ENCODE assay signal across 8 mouse cellular contexts in the genomic region with DNA sequence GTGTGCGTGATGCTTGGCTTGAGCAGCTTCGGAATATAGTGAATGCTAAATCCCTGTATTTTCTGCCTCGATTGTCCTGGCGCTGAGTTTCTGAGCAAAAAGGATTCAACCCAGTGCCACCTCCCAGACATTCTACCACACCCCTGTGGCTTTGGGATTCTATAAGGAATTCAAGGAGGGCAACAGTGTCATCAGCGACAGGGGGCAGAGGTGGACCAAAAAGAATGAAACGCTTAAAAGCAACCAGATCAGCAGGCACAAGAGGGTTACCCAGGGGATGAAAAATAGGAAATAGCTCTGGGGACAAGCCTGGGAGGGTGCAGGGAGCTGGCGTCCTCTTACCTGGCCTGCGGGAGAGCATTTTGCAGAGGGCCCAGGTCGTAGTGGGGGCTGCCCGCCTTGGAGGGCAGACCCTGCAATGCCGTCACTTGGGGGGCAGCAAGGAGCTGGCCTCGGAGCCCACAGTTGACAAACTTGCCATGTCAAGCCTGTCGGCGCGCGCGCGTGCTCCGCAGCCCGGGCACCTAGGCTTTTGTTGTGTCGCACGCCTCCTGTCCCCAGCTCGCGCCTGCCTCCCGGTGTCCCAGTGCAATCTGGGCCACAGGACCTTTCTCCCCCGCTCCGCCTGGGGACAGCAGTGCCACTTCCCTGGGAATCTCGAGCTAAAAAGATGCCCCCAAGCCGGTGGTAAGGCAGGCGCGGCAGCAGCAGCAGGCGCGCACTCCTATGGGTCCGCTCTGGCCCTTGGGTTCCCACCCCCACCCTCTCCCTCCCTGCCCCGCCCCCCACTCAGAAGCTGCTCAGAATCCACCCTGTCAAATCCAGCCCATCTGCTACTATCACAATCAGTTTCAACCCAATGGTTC.
DNase-seq lines count a peak whose midpoint lies in the region; ATAC-seq and TF ChIP-seq lines count a peak whose summit lies in the region.

No protein-coding gene starts in this region.

- no peaks in the 10 kb centered on the region for H3K9me3 ChIP-seq in kidney, postnatal 0 days (replicated peaks; ENCODE audit: low read length)

- 10% methylated on average over 34 of the region's 35 CpGs for WGBS in heart, adult 2 months
- 7% methylated on average over 33 of the region's 35 CpGs for WGBS in kidney, postnatal 0 days

- H3K4me2 ChIP-seq in kidney, postnatal 0 days (ENCODE audit: low read length): peak overlapping the region; percentile 89

- no peaks in the 10 kb centered on the region; the same call in 1 of the 2 replicates for H3K4me1 ChIP-seq in heart, adult 2 months (ENCODE audit: control insufficient read depth, insufficient read depth, low read length)
- H3K4me1 ChIP-seq in kidney, postnatal 0 days (replicated peaks; ENCODE audit: insufficient read depth, low read length): peaks cover 8% of the 10 kb centered on the region; the same call in 1 of the 2 replicates

- intact Hi-C loops in heart, adult 2 months (cut with DNase I): no loop called here

- no peaks in the 10 kb centered on the region for H3K27me3 ChIP-seq in heart, adult 2 months (ENCODE audit: control insufficient read depth, insufficient read depth, low read length)
- no peaks in the 10 kb centered on the region for H3K27me3 ChIP-seq in kidney, postnatal 0 days (ENCODE audit: insufficient read depth, low read length)

- peak overlapping the region; percentile 69 for H3K4me3 ChIP-seq in layer of hippocampus, adult 2 months
- H3K4me3 ChIP-seq in heart, adult 2 months: peak overlapping the region; percentile 41
- peak overlapping the region; percentile 44 for H3K4me3 ChIP-seq in kidney, postnatal 0 days (replicated peaks; ENCODE audit: low read depth, low read length)

- TF ChIP-seq POLR2A in heart, adult 2 months (IDR thresholded peaks at IDR 0.05; ENCODE audit: insufficient read depth, low read depth, low read length): no peak

- no peaks in the 10 kb centered on the region for H3K36me3 ChIP-seq in heart, adult 2 months (ENCODE audit: control insufficient read depth, insufficient read depth, low read length)
- H3K36me3 ChIP-seq in kidney, postnatal 0 days (ENCODE audit: insufficient read depth, low read length): no peaks in the 10 kb centered on the region

- peak; percentile 42 for TF ChIP-seq CTCF in layer of hippocampus, adult 2 months (conservative IDR thresholded peaks at IDR 0.05)
- peak; percentile 61 for TF ChIP-seq CTCF in heart, adult 2 months (IDR thresholded peaks at IDR 0.05)
- TF ChIP-seq CTCF in kidney, postnatal 0 days (IDR thresholded peaks at IDR 0.05; ENCODE audit: low read depth): peak; percentile 44; the same call in 1 of the 2 replicates

- peak overlapping the region; percentile 71 for H3K9ac ChIP-seq in heart, adult 2 months (ENCODE audit: low read depth, low read length)
- H3K9ac ChIP-seq in kidney, postnatal 0 days (ENCODE audit: low read depth, low read length): peak overlapping the region; percentile 58

- no peak for TF ChIP-seq EP300 in heart, adult 2 months (IDR thresholded peaks at IDR 0.05; ENCODE audit: insufficient read depth, low read depth, low read length)

- no peaks in the 10 kb centered on the region for H3K79me2 ChIP-seq in heart, adult 2 months (replicated peaks; ENCODE audit: control insufficient read depth, insufficient read depth, low read length)

- H3K27ac ChIP-seq in layer of hippocampus, adult 2 months: peak overlapping the region; percentile 75
- peak overlapping the region; percentile 39 for H3K27ac ChIP-seq in heart, adult 2 months
- no peak overlapping the region for H3K27ac ChIP-seq in kidney, postnatal 0 days

- DNase-seq in layer of hippocampus, adult 2 months (ENCODE audit: low spot score in 2 of 2): peak in 1 of 2 experiments; percentile 18
- DNase-seq in layer of hippocampus, adult 9-10 months (ENCODE audit: low spot score): no peak
- peak; percentile 73 for DNase-seq in adrenal gland, postnatal 14 days
- DNase-seq in heart, adult 2 months: peak; percentile 57 to 62
- DNase-seq in kidney, postnatal 0 days (ENCODE audit: low spot score): peak; percentile 19
- DNase-seq in lung, postnatal 36 days: peak; percentile 54
- DNase-seq in urinary bladder, postnatal 36 days (ENCODE audit: low spot score in 2 of 2): peak; percentile 6 to 20
- DNase-seq in MN1 (ENCODE audit: low spot score): no peak

- ATAC-seq in kidney, postnatal 0 days (replicated peaks; ENCODE audit: low FRiP score, low read depth): peak; percentile 65; the same call in 1 of the 2 replicates

Comparison
In these comparisons a context has a peak if more than half of its experiments do, and no peak if none do; other contexts are left out.
1. DNase-seq: peak in adrenal gland, postnatal 14 days (single experiment), heart, adult 2 months (2 of 2), kidney, postnatal 0 days (single experiment), lung, postnatal 36 days (single experiment) and urinary bladder, postnatal 36 days (2 of 2); none in layer of hippocampus, adult 9-10 months (single experiment) and MN1 (single experiment).
2. Peak in every context shown above with its lines, with median percentiles within 50 percentile points of each other: H3K4me3 ChIP-seq and CTCF ChIP-seq.